Mouse (Mus musculus) brown adipose tissue, adult 24 weeks (tissue): ENCODE data around the gene Cyb561. TPM values are rescaled to one million over a fixed set of nuclear protein-coding genes. Genes with fewer than 3 reads are reported as not detected.
A peak's percentile ranks its signal among the peaks of the same experiment; 100 is the strongest.

ENCODE experiments used
- H3K27ac ChIP-seq: fragments of 200-500 bp; replicated peaks from 2 replicates; pipeline ENCODE4 v1.5.1; 2012; ENCODE audit warnings: low read depth, mild to moderate bottlenecking, low read length
- H3K4me1 ChIP-seq: fragments of 200-500 bp; 2 replicates; pipeline ENCODE4 v1.6.1; 2012; ENCODE audit warnings: low read length, mixed read lengths; ENCODE audit not compliant: control insufficient read depth, insufficient read depth, insufficient read length
- H3K4me3 ChIP-seq: fragments of 200-500 bp; 2 replicates; pipeline ENCODE4 v1.5.1; 2012; ENCODE audit warnings: low read depth, mild to moderate bottlenecking, low read length, moderate library complexity; ENCODE audit not compliant: insufficient read depth
- polyA plus RNA-seq: library from polyadenylated mRNA; stranded (reverse); fragments of >200 nt; gene quantifications from 2 replicates; pipeline ENCODE4 v1.2.4, GENCODE M21; 2012; ENCODE audit not compliant: missing spikeins, insufficient read depth, insufficient read length

Gene Cyb561
- polyA plus RNA-seq, 1 experiment: 1.1 TPM

DNA sequence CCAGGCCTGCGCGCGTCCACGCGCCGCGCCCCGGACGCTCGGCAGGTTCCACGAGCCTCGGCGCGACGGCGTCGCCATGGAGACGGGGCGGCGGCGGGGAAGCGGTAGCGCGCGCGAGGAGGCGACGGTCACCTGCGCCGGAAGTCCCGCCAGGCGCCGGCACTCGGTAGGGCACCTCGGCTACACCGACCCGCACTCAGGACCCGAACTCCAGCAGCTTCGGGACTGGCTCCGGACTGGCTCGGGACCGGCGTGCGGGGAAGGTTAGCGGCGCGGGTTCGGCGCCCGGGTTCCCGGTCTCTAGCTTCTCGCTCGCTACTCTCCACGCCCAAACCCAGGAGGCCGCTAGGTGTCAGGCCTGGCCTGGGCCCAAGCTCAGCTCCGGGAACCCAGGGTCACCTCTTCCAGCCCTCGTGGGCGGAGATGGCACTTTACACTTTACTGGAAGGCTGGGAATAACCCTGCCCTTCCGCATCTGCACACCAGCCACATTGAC, 9.0 kb downstream of the Cyb561 start:
- peaks cover 3% of the 10 kb centered on the region; the same call in 1 of the 2 replicates for H3K4me1 ChIP-seq
- H3K4me3 ChIP-seq: peak overlapping the region; percentile 68
- peak overlapping the region; percentile 98 for H3K27ac ChIP-seq

DNA sequence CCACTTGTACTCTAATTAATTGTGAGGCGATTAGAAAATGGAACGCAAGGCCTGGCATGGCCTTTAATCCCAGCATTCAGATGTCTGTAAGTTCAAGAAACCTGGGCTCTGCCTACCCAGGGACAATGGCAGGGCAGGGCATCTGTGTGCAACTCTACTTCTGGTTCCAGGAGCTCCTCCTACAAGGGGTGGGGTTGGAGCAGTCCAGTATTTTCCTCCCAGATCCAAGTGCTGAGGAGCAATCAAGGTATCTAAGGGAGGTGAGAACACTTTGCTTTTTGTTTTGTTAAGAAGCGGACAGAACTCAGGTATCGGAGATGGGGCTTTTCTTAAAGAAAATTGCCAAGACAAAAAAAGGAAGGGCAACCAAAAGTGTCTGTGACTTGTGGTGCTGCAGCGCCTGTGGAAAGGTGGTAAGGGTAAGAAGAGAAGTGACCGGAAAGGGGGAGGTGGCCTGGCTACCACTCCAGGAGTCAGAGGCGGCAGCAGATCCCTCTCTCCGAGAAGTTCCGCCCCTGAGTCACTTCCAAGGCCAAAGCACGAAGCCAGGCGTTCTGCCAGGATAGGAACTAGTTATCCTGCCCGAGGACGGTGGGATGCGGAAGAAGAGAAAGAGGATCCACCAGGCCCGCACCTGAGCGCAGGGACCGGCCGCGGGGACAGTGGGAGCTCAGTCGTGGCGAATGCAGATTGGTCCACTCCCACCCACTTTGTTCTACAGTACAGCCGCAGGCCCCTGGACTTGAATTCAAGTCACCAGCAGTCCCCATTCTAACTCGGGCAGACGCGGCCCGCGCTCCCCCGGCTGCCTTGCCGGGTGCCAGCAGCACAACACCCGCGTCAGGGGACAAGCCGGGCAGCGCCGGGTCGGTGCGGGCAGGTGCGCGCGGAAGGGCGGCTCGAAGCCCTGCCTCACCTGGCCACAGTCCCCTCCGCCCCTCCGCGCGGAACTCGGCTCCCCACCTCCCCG, 9.7 kb downstream of the Cyb561 start:
- H3K4me1 ChIP-seq: peaks cover 3% of the 10 kb centered on the region; the same call in 1 of the 2 replicates
- peak overlapping the region; percentile 68 for H3K4me3 ChIP-seq
- peak overlapping the region; percentile 98 for H3K27ac ChIP-seq

DNA sequence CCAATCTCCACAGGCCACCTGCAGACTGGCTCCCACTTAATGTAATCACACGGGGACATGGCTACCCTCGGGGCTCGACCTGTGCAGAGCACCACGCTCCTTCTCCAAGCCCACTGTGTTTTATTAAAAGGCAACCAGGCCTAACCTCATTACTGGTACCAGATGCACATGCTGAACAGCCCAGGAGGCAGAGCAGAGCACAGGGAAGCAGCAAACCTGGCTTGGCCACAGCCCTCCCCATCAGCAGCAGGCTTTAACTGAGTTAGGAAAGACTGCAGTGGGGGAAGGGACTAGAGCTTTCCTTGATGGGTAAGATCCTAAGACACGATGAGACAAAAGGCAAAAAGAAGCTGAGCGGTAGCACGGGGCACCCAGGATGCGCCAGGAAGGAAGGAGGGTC, 11.2 kb downstream of the Cyb561 start:
- Histone ChIP-seq H3K27ac (no peak overlapping the region), H3K4me1 (0 out of 2 replicates have a peak, but pooled peaks cover 3% of the 10 kb centered on the region), H3K4me3 (no peak overlapping the region)

DNA sequence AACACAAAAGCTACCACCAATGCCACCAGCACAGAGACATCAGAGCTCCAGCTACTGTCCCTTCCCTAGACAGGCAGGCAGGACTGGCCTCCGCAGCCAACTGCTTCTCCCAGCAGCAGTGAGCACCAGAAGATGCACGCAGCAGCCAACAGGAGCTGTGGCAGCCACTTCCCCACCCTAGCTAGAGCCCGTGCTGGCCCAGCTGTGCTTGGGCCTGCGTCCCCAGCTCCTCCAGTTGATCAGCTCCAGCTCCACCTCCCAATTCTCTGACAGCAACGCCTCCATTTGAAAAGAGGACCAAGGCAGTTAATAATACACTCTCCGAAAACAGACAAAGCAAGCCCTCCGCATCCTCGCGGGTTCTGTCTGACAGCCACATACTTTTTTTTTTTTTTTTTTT, 14.4 kb downstream of the Cyb561 start:
- Histone ChIP-seq H3K27ac (no peak overlapping the region), H3K4me3 (no peak overlapping the region), H3K4me1 (peaks cover 12% of the 10 kb centered on the region)

DNA sequence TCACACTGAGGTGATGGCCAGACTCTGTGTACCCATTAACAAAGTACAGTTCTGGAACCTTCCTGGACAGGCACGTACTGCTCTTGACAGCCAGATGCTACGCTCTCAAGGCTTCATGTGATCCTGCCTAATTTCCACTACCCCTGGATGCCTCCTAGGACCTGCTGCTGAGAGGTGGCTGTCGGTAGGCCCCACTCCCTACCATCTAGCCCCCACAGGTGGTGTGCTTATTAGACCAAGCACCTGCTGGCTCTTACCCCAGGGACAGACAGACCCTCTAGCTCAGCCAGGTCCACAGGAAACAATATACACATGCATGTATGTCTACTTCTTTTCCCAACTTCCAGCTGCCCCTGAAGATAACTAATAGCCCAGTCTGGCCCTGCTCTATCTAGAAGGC, 16.2 kb downstream of the Cyb561 start:
- Histone ChIP-seq H3K27ac (no peak overlapping the region), H3K4me1 (peaks cover 12% of the 10 kb centered on the region), H3K4me3 (no peak overlapping the region)

DNA sequence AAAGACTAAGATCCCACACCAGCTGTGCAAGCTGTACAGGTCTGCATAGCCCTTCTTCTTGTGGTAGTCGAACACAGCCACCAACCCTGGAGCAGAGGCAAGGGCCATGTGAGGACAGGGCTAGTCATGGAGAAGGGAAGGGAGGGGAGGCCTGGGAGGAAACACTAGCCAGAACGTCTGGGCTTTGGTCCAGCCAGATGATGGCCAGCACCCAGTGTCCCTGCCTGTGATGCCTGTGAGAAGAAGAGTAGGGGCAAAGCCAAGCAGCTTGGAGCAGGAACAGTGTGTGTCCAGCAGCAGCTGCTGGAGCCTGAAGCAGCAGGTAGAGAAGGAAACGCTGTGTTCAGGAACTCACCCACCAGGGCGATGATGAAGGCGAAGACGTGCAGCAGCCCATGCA, 16.9 kb downstream of the Cyb561 start:
- peaks cover 12% of the 10 kb centered on the region for H3K4me1 ChIP-seq
- H3K27ac ChIP-seq: no peak overlapping the region; the same call in 1 of the 2 replicates
- H3K4me3 ChIP-seq: no peak overlapping the region

DNA sequence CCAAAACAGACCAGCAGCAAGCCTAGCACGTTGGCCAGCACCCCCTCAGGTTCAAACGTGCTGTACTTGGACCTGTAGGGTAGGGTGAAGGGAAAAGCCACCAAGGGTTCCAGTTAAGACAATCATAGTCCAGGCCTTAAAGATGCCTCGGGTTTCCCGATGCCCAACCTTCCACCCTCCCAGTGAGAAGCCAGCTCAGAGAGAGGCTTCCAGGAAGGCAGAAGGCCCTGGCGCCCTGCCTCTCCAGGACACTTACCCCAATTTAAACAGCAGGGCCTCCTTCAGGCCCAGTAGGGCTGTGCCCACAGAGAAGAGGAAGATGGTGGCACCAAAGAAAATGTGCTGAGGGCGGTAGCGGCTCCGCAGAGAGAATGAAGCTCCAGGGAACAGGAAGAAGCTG, 17.6 kb downstream of the Cyb561 start:
- Histone ChIP-seq H3K4me3 (no peak overlapping the region), H3K4me1 (peaks cover 12% of the 10 kb centered on the region), H3K27ac (0 out of 2 replicates have a peak overlapping the region, but pooled peaks have one; percentile 7)

DNA sequence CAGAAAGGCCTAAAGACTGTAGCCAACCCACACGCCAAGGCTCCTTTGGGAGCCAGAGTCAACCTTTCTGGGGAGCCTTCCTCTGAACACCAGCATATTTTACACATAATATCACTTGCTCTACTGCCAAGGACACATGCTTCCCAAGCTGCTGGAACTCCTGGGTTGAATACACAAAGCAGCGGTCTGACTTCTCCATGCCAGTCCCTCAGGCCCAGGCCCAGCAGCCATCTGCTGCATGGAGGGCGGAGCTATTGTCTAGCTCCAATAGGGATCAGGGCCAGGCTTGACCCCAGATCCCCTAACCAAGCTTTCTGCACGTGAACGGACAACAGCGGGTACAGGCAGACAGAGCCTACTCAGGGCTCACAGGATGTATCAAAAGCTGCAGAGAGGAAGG, 18.3 kb downstream of the Cyb561 start:
- peak overlapping the region; percentile 7; the same call in 1 of the 2 replicates for H3K27ac ChIP-seq
- H3K4me1 ChIP-seq: peaks cover 12% of the 10 kb centered on the region
- no peak overlapping the region for H3K4me3 ChIP-seq

DNA sequence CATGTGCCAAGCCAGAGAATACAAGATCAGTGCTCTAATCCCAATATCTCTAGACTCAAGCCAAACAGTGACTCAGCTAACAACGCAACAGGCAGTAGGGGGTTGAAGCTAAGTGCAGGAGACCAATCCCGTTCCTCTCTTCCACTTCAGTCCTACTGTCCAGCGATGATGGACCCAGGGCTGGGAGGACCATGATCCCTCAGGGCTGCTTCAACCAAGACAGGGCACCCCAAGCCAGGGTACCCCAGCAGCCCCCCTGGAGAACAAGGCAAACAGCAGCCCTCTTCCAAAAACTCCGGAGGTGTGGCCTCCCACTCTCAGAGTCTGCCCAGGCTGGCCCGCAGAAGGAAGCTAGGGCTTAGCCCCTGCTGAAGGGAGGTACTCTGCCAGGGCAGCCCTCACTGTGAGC, 18.8 kb downstream of the Cyb561 start:
- Histone ChIP-seq H3K4me1 (peaks cover 12% of the 10 kb centered on the region), H3K4me3 (no peak overlapping the region), H3K27ac (peak overlapping the region; percentile 45; the same call in 1 of the 2 replicates)

DNA sequence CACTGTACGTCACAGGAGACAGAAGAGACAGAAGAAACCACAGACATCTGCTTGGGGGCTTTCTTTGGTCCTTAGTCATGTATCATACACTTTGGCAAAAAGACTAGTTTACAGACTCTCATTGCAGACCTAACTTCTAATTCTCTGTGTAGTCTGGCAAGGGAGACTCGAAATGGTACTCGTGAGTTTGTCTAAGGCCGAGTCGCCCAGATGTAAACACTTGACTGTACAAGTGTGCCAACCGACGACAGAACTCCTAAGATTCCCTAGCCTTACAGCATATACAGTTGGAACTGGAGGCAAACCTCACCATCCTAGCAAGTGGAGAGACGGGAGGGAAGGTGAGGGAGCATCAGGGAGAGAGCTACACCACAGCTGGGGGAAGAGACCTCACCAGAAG, 19.4 kb downstream of the Cyb561 start:
- Histone ChIP-seq H3K4me1 (peaks cover 12% of the 10 kb centered on the region), H3K27ac (no peak overlapping the region), H3K4me3 (no peak overlapping the region)

DNA sequence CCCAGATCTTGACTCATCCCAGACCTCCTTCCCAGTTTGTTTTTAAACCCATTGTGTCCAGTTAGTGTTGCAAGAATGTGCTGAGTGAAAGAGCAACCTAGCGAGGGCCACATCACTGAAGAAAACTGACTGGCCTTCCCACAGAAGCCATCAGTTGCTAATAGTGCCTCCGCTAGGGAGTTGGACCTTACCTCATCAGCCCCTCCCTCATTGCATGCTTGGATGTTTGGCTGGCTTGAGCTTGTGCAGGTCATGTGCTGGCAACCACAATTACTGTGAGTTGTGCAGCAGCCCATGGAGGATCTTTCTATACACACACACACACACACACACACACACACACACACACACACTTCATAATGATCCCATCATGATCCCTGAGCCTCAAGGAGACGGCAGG, 21.8 kb downstream of the Cyb561 start:
- Histone ChIP-seq H3K4me3 (no peak overlapping the region), H3K27ac (no peak overlapping the region), H3K4me1 (peaks cover 12% of the 10 kb centered on the region)

DNA sequence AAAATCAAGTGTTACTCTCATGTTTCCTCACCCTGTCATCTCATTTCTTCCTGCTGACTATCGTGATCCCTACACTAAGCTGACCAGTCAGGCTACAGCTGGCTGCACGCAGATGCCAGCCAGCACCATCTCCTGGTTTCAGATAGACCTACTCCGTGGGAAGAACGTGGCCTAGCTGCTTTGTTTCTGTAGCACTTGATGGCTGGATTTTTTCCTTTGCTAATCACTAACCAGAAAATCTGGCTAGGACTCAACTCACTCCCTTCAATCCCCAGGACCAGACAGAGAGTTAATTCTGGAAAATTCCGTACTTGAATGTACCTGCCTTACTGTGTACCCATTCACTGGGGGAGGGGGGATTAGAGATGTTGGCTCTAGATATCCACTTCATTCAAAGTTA, 25.0 kb downstream of the Cyb561 start:
- Histone ChIP-seq H3K4me1 (peaks cover 2% of the 10 kb centered on the region; the same call in 1 of the 2 replicates), H3K27ac (no peak overlapping the region), H3K4me3 (no peak overlapping the region)

DNA sequence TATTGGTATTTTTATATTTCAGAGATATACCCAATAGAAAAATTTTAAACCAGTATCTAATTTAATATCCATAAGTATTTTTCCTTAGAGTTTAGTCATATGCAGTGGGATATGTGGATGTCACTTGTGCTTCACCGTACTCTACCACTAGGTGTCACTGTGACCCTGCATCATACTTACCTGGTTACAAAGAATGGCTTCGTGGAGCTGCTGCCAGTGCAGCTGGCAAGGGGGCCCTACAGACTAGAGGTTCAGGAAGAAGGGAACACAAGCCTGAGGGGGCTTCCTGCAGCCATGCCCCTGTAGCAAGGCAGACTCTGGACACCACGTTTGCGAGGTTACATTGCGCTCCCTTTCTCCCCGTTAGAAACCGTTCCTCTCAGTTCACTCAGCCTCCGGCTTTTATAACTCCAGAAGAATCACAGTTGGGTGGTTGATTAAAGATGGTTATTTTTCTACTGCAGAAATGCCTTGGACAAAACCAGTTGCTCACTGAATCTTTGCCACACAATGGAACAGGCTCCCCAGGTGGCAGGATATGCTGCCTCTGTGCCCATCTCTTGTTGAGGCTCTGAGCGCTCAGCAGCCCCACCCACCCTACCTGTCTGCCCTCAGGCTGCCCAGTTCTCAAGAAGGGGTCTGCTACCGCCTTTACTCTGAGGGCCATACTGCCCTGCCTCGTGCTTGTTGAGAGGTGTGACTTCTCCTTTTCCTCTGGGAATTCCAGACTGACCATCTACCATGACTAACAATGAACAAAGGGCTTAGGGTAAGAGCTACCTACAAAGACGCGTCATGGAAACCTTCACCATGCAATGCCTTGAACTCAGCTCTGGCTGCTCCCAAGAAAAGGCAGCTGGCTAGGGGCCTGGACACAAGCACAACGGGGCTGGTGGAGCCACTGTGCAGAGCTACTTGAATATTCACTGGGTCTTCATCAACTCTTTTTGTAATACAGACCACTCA, 25.8 kb downstream of the Cyb561 start:
- Histone ChIP-seq H3K4me1 (peaks cover 2% of the 10 kb centered on the region; the same call in 1 of the 2 replicates), H3K27ac (no peak overlapping the region), H3K4me3 (no peak overlapping the region)

DNA sequence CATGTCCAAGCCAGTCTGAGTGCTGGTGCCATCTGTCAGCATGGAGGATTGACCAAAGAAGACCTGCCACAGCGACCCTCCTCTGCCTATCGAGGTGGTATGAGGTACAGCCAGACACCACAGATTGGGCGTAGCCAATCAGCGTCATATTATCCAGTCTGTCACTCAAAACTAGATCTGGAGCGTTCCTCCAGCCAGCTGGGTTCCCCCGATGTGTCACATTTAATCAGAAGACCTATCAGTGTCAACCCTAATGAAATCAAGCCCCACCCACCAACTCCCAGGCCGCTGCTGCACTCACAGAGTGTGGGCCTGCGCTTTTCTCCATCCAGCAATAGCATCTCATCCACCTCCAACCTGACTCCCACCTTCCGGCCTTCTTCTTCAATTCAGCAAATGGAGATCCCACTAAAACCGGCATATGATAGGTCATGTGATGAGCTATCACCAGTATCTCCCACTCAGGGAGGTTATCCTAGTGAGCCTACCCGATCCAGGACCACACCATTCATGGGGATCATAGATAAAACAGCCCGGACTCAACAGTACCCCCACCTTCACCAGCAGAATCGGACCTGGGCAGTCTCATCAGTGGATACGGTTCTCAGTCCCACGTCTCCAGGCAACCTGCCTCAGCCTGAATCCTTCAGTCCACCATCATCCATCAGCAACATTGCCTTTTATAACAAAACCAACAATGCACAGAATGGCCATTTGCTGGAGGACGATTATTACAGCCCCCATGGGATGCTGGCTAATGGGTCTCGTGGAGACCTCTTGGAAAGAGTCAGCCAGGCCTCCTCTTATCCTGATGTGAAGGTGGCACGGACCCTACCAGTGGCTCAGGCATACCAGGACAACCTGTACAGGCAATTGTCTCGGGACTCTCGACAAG, 30.1 kb downstream of the Cyb561 start:
- H3K4me3 ChIP-seq: no peak overlapping the region
- no peak overlapping the region for H3K27ac ChIP-seq
- H3K4me1 ChIP-seq: peaks cover 2% of the 10 kb centered on the region; the same call in 1 of the 2 replicates
